In the genomic region with DNA sequence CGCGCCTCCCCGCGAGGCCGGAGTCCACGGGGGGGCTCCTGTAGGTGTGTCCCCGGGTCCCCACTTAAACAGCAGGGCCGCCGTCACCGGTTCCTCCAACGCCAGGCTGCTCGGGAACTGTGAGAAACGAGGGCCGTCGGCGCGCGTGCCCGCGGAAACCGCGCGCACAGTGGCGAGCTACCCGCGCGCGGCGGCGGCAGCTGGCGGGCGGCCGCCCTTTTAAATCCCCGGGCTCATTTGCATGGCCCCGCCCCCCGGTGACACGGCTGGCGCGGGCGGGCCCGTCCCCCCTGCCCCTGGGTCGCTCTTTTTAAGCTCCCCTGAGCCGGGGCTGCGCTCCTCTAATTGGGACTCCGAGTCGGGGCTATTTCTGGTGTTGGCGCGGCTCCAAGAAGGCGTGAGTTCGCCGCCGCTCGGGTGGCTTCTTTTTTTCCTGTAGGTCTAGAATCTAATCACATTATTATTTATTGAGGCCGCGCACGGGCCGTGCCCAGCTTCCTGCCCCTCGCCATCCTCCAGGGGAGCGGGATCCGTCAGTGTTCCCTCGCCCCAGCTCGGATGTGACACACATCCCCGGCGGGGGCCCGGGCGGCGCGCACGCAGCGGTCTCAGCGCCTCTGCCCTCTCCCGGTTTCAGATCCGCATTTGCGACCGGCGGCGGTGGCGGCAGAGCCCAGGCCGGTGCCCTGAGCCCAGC, we compare ENCODE assay signal across 8 mouse cellular contexts. TPM values are rescaled to one million over a fixed set of nuclear protein-coding genes. Genes with fewer than 3 reads are reported as not detected.
DNase-seq lines count a peak whose midpoint lies in the region; ATAC-seq and TF ChIP-seq lines count a peak whose summit lies in the region.

A gene (plus strand): TSS at position 183 of the 697 bp plus-strand sequence.

- H3K36me3 ChIP-seq in embryonic facial prominence, embryonic 11.5 days (replicated peaks; ENCODE audit: control insufficient read depth, insufficient read depth, low read depth, low read length), result no peaks in the 10 kb centered on the region
- no peaks in the 10 kb centered on the region for H3K36me3 ChIP-seq in limb, embryonic 15.5 days
- H3K36me3 ChIP-seq in midbrain, postnatal 0 days (ENCODE audit: insufficient read depth, low read length), result peaks cover 2% of the 10 kb centered on the region; the same call in 1 of the 2 replicates

- peak within 1 kb of the TSS; percentile 99 for H3K27ac ChIP-seq in embryonic facial prominence, embryonic 11.5 days (replicated peaks; ENCODE audit: low read depth, low read length)
- peak within 1 kb of the TSS; percentile 94 for H3K27ac ChIP-seq in limb, embryonic 15.5 days
- H3K27ac ChIP-seq in midbrain, postnatal 0 days (ENCODE audit: low read depth, low read length), result peak within 1 kb of the TSS; percentile 89

- WGBS in embryonic facial prominence, embryonic 11.5 days, result 0% methylated on average over 69 of the region's 79 CpGs
- under 1% methylated on average over 79 of the region's 79 CpGs for WGBS in limb, embryonic 15.5 days
- WGBS in midbrain, postnatal 0 days, result 1% methylated on average over 58 of the region's 79 CpGs

- peak within 1 kb of the TSS; percentile 75 for H3K4me3 ChIP-seq in embryonic facial prominence, embryonic 11.5 days (ENCODE audit: low read depth, low read length)
- peak within 1 kb of the TSS; percentile 82 for H3K4me3 ChIP-seq in limb, embryonic 15.5 days
- H3K4me3 ChIP-seq in midbrain, postnatal 0 days (ENCODE audit: low read depth, low read length), result peak within 1 kb of the TSS; percentile 82

- H3K4me1 ChIP-seq in embryonic facial prominence, embryonic 11.5 days (ENCODE audit: control insufficient read depth, insufficient read depth, low read length), result peaks cover 6% of the 10 kb centered on the region; the same call in 1 of the 2 replicates
- H3K4me1 ChIP-seq in limb, embryonic 15.5 days, result peaks cover 60% of the 10 kb centered on the region
- H3K4me1 ChIP-seq in midbrain, postnatal 0 days (ENCODE audit: insufficient read depth, low read length), result peaks cover 14% of the 10 kb centered on the region; the same call in 1 of the 2 replicates

- no peak for TF ChIP-seq CTCF in midbrain, postnatal 0 days (IDR thresholded peaks at IDR 0.05)

- ATAC-seq in embryonic facial prominence, embryonic 11.5 days (replicated peaks; ENCODE audit: insufficient number of reproducible peaks, low FRiP score, low TSS enrichment, low read depth), result peak; percentile 59
- peak; percentile 54; the same call in 1 of the 2 replicates for ATAC-seq in limb, embryonic 15.5 days (ENCODE audit: insufficient number of reproducible peaks, low FRiP score, low TSS enrichment, low read depth)
- peak; percentile 77 for ATAC-seq in midbrain, postnatal 0 days (ENCODE audit: low FRiP score)

- H3K4me2 ChIP-seq in embryonic facial prominence, embryonic 11.5 days (ENCODE audit: low read depth, low read length), result peak within 1 kb of the TSS; percentile 86
- peak within 1 kb of the TSS; percentile 92 for H3K4me2 ChIP-seq in limb, embryonic 15.5 days
- peak within 1 kb of the TSS; percentile 91 for H3K4me2 ChIP-seq in midbrain, postnatal 0 days (ENCODE audit: low read depth, low read length, poor library complexity, severe bottlenecking)

- H3K9me3 ChIP-seq in embryonic facial prominence, embryonic 11.5 days (replicated peaks; ENCODE audit: control insufficient read depth, low read length), result no peaks in the 10 kb centered on the region
- no peaks in the 10 kb centered on the region for H3K9me3 ChIP-seq in limb, embryonic 15.5 days
- H3K9me3 ChIP-seq in midbrain, postnatal 0 days (ENCODE audit: low read length), result no peaks in the 10 kb centered on the region

- peak within 1 kb of the TSS; percentile 96 for H3K9ac ChIP-seq in embryonic facial prominence, embryonic 11.5 days (replicated peaks; ENCODE audit: low read length)
- peak within 1 kb of the TSS; percentile 65 for H3K9ac ChIP-seq in limb, embryonic 15.5 days
- H3K9ac ChIP-seq in midbrain, postnatal 0 days (replicated peaks; ENCODE audit: low read length, poor library complexity, severe bottlenecking), result peak within 1 kb of the TSS; percentile 97

- no peaks in the 10 kb centered on the region for H3K27me3 ChIP-seq in embryonic facial prominence, embryonic 11.5 days (ENCODE audit: control insufficient read depth, insufficient read depth, low read length)
- H3K27me3 ChIP-seq in limb, embryonic 15.5 days, result no peaks in the 10 kb centered on the region
- H3K27me3 ChIP-seq in midbrain, postnatal 0 days (ENCODE audit: insufficient read depth, low read length), result peaks cover 5% of the 10 kb centered on the region; the same call in 1 of the 2 replicates

- DNase-seq in B cell, adult 2 months, result peak; percentile 96 to 97
- peak; percentile 90 for DNase-seq in adrenal gland, postnatal 25 days
- peak; percentile 96 for DNase-seq in embryonic facial prominence, embryonic 11.5 days (ENCODE audit: low spot score)
- peak; percentile 99 for DNase-seq in heart, adult 11 months
- DNase-seq in kidney, adult 18-20 months, result peak; percentile 88
- DNase-seq in midbrain, postnatal 0 days (ENCODE audit: low spot score), result peak; percentile 89
- peak; percentile 91 to 97 for DNase-seq in spleen, postnatal 4 days (ENCODE audit: low spot score in 2 of 2)

RNA-seq across cellular contexts. Expression of the gene that starts here (rescaled TPM):
- 14.3 and 15.5 TPM in 2 replicates for total RNA-seq in adrenal gland, postnatal 25 days (2021)
- polyA plus RNA-seq in embryonic facial prominence, embryonic 11.5 days (2014; fragmentation: Nextera tagmentation; extraction: Ambion mirVana), result 415 and 428 TPM in 2 replicates
- 161 and 167 TPM in 2 replicates for polyA plus RNA-seq in limb, embryonic 15.5 days (2015; fragmentation: Nextera tagmentation; extraction: Ambion mirVana)
- total RNA-seq in midbrain, postnatal 0 days (2014; rRNA removed), result 135 and 138 TPM in 2 replicates
- polyA plus RNA-seq in midbrain, postnatal 0 days (2015; fragmentation: Nextera tagmentation; extraction: Ambion mirVana), result 144 and 154 TPM in 2 replicates

Comparison
In these comparisons a context has a peak if more than half of its experiments do, and no peak if none do; other contexts are left out.
1. Peak in every context shown above with its lines: DNase-seq, ATAC-seq, H3K4me3 ChIP-seq and H3K27ac ChIP-seq.